Mouse (Mus musculus): ENCODE data around the gene Nedd4.

GRCm38 (mm10) chr9:72627598-72627997 is 34.5 kb upstream of the Nedd4 start:
- TF ChIP-seq CTCF (IDR thresholded peaks at IDR 0.05; ENCODE audit: control insufficient read depth, insufficient read depth, insufficient read length) (no peak), MYOG (IDR thresholded peaks at IDR 0.05; ENCODE audit: control insufficient read depth, extremely low read depth, insufficient read length) (no peak), MYOD1 (IDR thresholded peaks at IDR 0.05; ENCODE audit: control insufficient read depth, insufficient read length, low read depth) (no peak), MAX (IDR thresholded peaks at IDR 0.05) (no peak), CEBPB (IDR thresholded peaks at IDR 0.05; ENCODE audit: low read depth) (no peak), USF1 (IDR thresholded peaks at IDR 0.05; ENCODE audit: low read depth) (no peak)
